Mouse (Mus musculus) testis, postnatal 14 days (tissue): ENCODE measurements around the gene Ryr3.

Experiments used
- DNase-seq: peaks from one replicate; pipeline ENCODE4 v3.0.0; 2021; ENCODE audit warnings: low spot score

Ryr3 gene

DNA sequence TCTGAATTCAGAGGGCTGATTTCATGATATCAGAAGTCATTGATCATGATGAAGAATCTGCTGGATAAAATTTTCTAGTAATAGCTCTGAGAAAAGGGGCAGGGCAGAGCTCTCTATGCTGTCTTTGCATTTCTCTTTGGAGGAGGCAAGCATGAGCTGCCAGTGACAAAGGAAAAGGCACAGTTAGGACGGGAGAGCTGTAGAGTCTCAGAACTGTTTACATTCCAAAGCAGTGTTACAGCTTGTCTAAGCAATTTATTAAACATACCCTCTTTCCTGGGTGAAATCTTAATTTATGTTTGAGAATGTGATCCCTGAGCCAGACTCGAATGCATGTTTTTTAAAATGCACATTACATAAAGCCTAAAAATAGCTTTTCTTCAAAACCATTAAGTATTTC is 435.3 kb downstream of the Ryr3 start:
- DNase-seq, result no peak

DNA sequence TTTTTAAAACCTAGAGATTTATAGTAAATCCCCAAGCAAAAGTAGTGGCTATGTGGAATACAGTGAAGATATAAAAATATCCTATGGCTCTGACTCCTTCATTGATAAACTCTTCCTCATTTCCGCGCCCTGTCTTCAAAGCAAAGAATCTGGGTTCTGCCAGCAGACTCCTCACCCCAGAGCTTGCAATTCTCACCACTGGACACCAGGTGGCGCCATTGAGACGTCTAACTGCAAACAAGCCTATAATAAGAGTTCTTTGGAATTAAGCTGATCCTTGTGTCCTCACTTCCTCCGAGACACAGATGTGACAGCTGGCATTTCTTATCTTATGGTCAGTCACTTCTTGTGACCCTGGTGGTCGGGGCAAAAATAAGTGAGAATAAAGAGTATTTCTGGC is 442.1 kb downstream of the Ryr3 start:
- DNase-seq, result peak; percentile 59

DNA sequence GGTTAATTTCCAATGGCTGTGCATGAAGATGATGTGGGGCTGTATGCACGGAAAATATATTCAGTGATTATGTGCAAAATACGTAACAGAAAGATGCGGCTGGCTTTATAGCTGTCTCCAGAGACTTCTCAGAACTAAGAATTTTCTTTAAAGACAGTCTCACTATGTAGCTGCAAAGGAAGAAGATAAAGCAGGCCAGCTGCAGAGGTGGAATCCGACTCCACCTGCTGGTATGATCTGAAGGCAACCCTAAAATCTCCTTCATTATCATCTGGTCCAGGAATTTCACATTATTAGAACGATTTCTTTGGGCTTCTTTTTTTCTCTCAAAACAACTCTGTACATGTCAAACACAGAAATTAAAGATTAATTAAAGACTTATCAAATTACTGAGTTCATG is 449.2 kb downstream of the Ryr3 start:
- DNase-seq, result no peak

DNA sequence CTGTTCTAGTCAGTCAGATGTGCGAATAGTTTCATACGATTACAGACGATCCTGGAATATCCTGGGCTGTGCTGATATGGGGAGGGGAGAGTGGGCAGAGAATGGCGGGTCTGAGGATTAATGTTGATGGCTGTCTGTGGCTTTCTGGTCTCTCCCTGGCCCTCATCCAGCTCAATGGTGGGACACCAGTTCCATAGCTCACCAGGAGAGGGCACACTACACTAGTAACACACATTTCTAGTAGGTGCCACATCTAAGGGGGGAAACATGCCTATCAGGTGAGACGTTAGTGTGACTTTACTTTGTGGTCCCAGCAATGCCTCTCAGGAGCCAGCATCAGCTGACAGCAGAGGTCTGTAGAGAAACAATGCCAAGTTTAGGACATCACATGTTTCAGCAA is 451.9 kb downstream of the Ryr3 start:
- no peak for DNase-seq

DNA sequence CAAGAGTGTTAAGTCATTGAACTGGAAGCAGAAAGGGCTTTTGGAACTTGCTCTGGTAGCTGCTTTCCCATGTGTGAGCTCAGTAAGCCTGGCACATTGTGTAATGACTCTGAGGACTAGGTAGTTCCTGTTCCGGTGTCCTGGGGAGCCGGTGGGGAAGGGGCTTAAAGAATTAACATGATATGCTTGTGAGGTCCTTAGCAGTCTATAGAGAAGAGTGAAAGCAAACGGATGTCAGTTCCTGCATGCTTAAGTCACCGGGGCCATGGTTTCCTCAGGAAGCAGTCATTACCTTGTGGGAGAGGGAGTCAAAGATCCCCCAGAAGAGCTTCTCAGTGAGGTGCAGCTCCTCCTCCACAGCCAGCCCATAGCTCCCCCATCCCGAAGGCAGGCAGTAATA is 452.6 kb downstream of the Ryr3 start:
- DNase-seq, result no peak

DNA sequence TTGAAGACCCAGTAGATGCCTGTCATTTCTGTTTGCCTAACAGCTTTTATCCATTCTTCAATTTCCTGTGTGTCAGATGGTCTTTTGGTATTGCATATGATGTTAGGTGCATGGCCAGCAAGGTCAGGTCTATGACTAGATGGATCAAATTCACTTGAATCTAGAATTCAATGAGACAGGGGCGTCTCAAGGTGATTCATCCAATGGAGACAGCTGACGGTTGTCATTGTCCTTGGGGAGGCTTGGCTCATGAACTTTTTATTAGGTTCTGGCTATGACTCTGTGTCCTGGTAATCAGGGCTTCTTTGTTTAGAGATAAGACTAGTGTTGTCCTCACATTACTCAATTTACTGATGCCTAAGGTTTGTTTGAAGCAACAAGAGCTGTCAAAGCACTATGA is 454.9 kb downstream of the Ryr3 start:
- DNase-seq, result no peak

DNA sequence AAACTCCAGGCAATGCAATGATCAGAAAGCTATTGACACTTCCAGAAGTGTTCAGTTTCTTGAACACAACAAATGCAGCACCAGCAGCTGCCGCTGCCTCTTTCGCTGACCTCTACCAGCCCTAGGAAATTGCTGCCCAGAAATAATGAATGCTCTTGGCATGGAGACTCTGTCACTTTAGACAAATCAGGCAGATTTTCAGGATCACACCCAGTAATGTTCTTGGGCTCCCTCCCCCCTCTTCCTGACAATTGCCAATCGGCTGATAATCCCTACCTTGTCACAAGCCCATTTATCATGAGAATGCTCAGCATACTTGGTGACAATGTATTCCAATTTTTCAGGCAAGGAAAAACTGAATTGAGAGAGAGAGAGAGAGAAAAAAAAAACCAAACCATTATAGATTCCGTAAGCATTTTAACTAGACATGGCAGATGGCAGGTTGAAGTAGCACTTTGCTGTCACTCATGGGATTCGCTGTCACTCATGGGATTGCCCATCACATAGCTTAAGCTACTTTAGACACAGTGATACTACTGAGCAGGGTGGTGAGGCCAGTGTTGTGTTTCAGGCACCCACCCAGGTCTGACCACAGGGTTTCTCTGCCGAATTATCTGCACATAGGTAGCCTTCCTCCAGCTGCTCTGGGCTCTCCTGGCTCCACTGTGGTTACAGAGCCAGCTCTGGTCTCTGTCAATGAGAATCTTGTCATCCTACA is 455.5 kb downstream of the Ryr3 start:
- no peak for DNase-seq

DNA sequence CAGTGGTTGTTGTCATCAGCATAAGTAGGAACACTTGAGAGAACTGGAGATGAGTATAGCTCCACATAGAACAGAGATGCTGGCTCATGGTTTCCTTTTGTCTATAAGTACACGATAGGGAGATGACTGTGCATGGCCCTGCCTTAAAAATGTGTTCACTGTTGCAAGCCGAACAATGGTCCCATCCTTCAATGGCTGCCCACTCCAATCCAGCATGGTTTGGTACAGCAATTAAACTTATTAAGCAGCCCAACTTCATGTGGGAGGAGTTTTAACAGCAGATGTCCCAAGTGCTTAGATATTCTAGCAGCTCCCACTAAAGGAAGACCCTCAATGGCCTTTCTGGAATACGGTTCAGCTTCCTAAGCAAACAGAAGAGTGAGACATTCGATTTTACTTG is 456.2 kb downstream of the Ryr3 start:
- no peak for DNase-seq

DNA sequence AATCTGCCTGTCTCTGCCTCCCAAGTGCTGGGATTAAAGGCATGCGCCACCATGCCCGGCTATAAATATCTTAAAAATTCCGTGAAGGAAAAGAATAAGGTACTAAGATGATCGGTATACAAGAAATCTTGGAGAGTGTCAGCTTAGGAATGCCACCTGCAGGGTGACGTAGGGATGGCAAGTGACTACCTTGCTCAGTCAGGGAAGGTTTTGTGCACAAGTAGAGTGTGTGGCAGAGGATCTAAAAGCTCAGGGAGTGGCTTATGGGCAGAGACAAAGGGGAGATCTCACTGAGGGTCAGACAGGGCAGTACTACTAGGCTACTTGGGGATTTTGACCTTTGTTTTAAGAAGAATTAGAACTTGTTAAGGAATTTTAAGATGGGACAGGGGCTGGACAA is 457.2 kb downstream of the Ryr3 start:
- DNase-seq, result no peak

DNA sequence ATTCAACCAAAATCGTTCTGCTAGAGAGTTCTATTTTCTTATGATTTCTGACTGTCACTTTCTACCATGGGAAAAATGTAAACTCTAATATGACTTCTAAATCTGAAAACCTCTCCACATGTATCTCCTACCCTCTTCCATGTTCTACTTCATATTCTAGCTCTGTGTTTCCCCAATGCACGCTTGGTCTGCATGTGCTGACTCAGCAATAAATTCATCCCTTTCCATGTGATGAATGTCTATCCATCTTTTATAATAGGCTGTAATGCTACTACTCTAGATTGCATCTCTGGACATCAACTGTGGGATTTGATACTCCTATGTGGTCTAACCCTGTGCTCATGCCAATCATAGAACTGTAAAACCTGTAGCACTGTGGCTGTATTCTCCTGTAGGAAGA is 458.2 kb downstream of the Ryr3 start:
- DNase-seq, result no peak

DNA sequence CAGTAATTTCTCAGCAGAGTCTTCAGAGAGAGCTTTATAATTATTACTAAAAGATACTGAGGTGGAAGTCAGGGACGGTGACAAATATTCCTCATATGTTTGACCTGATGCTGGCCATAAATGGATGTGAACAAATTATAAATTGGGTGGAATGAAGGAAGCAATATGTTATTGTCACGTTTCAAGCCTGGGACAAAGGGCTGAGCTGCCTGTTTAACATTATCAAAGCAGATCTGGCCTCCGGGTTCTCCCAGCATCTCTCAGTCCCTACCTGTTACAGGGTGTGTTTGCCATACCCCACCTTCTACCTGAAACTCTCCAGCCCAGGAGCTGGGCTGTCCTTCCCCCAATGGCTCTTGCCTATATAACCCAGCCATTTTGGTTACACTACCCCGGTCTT is 463.6 kb downstream of the Ryr3 start:
- DNase-seq, result no peak

DNA sequence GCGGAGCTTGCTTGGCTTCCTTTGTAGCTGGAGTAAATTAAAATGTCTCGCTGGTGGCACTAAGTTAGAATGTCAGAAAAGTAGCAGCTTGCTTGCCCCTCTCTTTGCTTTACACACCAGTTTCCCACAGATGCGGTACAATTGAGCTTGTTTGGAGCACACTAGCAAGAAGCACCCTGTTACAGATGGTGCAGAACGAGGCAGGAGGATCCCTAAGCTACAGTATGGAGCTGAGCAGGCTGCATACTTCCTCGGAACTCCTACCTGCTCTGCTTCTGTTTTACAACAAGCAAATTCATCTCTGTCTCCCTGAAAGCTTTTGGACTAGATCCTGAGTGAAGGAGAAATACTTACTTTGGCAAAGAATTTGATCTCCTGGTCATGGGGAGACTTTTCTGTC is 465.5 kb downstream of the Ryr3 start:
- no peak for DNase-seq

DNA sequence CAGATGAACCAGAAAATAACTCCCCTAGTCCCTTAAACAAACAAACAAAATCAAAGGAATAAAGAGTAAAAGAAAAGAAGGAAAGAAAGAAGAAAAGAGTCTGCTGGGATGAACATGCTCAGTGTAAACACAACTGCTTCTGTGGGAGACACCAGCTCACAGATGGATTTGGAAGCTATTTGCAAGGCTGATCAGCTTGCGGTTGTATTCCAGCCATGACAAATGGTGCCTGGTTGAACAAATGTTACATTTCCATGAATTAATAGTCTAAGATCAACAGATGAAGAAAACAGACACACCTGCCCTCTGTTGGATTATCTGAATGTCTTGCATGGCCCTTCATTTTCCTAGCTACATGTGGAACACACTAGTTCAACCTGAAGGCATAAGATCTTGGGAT is 468.4 kb downstream of the Ryr3 start:
- DNase-seq, result no peak

DNA sequence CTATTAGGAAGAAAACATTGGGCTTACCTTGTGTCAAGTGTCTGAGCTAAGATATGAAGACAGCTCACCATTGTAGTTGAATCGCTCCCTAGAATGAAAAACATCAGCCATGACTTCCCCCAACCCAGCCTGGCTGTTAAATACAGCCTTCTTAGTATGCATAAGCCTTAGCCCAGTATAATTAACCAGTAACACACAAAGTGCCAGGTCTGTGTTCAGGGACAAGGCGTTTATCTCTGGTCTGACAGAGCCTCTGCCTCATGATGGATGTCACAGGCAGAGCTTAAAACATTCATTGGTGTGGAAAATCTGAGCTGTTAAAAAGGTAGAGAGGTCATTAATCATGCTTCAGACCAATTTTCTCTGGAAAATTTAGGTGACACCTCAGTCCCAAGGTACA is 484.0 kb downstream of the Ryr3 start:
- DNase-seq, result no peak

DNA sequence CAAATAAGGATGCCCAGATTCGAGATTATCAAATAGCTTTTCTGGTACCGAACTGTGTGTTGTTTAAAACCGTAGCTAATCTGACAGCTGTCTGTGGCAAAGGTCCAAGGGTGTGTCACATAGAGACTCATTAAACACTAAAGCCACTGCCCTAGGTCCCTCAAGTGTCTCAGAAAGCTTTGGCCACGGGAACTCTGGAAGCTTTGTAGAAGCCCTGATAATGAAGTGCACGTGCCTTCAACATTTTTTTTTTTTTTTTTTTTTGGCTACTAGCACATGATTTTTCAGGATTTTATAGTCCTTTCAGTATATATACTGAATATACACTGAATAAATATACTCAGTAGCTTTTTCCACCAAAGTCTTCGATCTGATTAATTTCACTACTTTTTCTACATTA is 489.1 kb downstream of the Ryr3 start:
- no peak for DNase-seq

DNA sequence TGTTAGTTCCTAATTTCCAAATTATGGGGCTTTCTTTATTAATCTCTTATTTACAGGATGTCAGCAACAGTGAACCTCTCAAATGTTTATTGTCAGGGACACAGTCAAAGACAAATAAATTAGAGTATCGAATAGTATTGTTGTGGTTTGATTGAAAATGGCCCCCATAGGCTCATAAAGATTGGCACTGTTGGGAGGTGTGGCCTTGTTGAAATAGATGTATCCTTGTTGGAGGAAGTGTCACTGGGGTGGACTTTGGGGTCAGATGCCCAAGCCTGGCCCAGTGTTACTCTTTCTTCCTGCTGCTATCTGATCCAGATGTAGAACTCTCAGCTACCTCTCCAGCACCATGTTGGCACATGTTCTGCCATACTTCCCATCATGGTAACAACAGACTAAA is 495.7 kb downstream of the Ryr3 start:
- no peak for DNase-seq

DNA sequence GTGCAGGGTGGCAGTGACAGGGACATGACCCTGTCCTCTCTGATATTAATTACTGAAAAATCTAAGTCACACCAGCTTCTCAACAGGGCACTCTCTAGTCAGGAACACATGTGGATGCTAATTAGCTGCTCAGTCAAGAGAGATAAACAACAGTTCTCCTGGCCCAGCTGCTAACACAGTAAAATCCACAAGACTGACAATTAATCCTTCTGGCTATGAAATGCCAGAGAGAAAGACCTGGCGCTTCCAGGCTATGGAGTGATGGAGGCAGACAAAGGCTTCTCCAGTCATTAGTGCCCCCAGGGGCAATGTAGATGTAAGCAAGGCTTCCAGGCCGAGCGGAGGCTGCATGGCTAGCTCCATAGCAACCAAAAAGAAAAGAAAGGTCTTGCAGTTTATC is 496.2 kb downstream of the Ryr3 start:
- DNase-seq, result no peak

DNA sequence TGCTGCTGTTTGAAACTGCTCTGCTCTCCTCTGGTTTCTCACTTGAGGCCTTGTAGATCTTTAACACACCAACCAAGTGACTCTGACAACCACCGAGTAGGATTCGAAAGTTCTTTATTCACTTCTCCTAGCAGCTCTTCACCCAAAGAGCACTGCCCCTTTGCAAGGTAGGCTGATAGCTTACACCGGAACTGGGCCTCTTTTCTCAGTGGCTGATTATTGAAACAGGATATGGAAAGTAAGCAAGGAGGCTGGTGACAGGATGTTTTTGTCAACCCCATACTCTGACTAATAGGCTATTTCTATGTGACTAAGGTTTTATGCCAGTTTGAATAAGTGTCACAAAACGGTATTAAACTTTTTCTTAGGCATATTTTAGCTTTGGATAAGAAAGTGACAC is 502.2 kb downstream of the Ryr3 start:
- no peak for DNase-seq

DNA sequence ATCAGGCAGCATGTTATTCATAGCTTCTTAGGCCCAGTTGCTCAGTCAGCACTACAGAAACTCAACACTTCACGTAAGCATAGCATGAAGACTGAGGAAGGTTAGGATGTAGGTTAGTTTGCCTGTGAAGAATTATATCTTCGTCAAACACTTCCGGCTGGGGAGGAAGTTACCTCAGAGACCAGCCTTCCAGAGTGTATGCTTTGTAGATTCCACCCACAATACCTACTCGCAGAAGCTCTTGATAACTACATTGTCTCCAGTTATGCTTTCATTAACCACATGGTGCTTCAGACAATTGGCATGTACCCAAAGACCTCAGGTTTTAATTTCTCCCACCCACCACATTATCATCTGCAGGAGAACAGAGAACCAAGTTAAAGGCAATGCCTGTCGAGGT is 535.1 kb downstream of the Ryr3 start:
- DNase-seq, result no peak

DNA sequence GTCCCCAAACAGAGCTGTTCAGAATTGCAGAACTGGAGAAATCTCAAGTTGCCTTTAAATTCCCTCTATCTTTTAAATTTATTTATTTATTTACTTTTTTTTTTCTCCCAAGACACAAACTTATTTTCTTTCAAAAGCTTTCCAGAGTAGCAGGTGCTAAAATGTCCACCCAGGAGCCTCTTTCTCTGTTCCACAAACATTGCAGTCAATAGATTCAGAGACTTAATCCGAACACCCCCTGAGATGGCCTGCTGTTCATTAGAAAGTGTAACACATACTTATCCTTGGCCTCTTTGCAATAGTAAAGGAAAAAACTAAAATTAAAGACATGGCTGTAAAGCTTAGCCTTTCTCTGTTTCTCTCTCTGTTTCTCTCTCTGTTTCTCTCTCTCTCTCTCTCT is 539.6 kb downstream of the Ryr3 start:
- no peak for DNase-seq

DNA sequence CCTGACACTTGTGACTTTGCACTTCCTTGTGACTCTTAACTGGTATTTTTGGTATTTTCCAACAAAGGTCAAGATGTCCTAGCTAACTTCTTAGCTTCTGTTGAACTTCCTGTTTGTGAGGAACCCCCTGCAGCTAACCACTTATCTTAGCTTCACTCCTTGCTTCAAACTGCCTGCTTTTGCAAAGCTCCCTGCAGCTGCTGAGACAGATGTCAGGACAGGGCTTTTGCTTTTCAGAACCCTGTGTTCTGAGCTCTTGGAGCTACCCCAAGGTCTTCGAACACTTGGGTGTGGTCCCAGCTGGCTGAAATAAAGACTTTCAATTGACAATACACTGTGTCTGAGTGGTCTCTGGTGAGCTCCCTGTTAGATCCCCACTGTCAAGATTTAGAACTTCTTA is 540.2 kb downstream of the Ryr3 start:
- DNase-seq, result peak; percentile 42

DNA sequence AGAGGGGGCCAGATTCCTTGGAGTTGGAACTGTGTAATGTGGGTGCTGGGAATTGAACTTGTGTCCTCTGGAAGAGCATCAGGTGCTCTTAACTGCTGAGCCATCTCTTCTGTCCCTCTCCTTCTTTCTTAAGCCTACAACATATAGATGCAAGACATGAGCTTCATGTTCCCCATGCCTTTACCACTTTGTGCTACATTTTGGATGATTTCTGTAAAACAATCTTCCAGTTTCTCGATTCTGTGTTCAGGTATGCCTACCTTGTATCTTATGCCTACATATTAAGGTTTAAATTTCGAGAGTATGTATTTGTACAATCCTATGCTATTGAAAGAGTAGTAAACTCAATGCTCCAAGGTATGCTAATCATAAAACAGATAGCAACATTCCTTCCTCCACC is 540.7 kb downstream of the Ryr3 start:
- DNase-seq, result no peak

DNA sequence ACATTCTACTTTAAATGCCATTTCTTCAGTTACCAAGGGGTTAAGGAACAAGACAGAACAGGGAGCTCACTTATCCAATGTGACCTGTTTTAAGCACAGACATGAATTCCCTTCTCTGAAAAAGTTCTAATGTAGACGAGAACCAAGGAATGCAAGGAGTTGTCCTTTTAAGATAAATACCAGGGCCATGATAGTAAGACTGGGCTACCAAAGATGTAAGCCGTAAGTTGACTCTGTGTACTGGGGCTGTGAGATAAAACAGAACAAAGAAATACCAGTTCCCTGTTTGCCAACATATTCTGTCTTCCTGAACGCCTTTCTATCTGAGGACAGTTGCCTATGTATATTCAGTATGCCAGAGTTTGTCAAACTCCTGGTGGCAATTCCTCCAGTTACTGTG is 547.4 kb downstream of the Ryr3 start:
- no peak for DNase-seq

DNA sequence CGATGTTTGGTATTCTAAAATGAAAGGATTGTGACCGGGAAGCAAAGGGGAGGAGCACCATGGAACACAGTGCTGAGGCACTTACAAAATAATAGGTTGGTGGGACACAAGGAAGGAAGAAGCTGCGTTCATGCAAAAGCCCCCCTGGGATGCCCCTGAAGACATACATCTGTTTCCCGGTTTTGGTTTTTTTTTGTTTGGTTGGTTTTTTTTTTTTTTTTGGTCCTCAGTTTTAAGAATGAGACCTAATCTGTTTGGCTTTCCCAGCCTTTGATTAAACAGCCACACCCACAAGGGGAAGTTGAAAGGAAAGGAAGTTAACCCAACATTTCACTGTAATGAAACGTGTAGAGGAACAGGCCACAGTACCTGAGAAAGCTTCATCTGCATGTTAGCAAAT is 560.8 kb downstream of the Ryr3 start:
- no peak for DNase-seq

DNA sequence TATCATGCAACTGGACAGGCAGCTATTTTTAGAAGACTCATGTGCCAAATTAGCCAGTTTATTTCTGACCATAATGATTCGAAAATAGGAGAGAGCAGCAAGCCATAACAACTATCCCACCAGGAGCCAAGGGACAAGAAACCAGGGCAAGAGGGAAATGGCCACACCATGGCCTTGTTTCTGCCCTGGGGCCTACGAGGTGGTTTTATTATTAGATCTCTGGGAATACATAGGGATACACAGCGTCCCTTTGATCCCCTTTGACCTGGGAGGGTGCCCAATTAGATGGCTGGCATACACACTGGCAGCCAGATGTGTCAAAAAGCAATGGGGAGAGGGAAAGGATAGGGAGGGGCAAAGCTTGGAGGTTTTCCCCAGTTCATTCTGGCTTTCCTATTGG is 563.1 kb downstream of the Ryr3 start:
- no peak for DNase-seq
